Mouse (Mus musculus) MEL (cell line): ENCODE results near the gene Cfap299. TPM values are rescaled to one million over a fixed set of nuclear protein-coding genes. Genes with fewer than 3 reads are reported as not detected.

Experiments used
- DNase-seq: peaks from one replicate; pipeline ENCODE4 v3.0.0; 2011; ENCODE audit warnings: low read depth, low spot score
- H3K27ac ChIP-seq: 2 replicates; pipeline ENCODE4 v1.5.1; 2012; ENCODE audit warnings: low read depth, mild to moderate bottlenecking, control low read depth, low read length, moderate library complexity; ENCODE audit not compliant: control insufficient read depth
- H3K27me3 ChIP-seq, 2 experiments: fragments of 150-350 bp in 1 of 2; sonication (generic) in 1 of 2; 2 replicates each; pipeline ENCODE4 v1.6.1; 2012; ENCODE audit warnings: low read length in 2 of 2, mild to moderate bottlenecking in 2 of 2, improper control_type of control experiment in 1 of 2, moderate library complexity in 1 of 2; ENCODE audit not compliant: insufficient read depth in 2 of 2, control insufficient read depth in 1 of 2
- H3K36me3 ChIP-seq, 2 experiments: 2 replicates each; pipeline ENCODE4 v1.6.1; 2012 to 2014; ENCODE audit warnings: low read length in 2 of 2, improper control_type of control experiment in 1 of 2, inconsistent platforms in 1 of 2, mild to moderate bottlenecking in 1 of 2; ENCODE audit not compliant: insufficient read depth in 2 of 2, control insufficient read depth in 1 of 2
- H3K4me1 ChIP-seq, 2 experiments: fragments of 150-350 bp in 1 of 2; sonication (generic) in 1 of 2; 2 replicates each; pipeline ENCODE4 v1.6.1; 2012; ENCODE audit warnings: low read length in 2 of 2, improper control_type of control experiment in 1 of 2, mild to moderate bottlenecking in 1 of 2; ENCODE audit not compliant: insufficient read depth in 2 of 2, control insufficient read depth in 1 of 2
- H3K4me3 ChIP-seq, 2 experiments: fragments of 150-350 bp in 1 of 2; sonication (generic) in 1 of 2; 2 replicates each; pipeline ENCODE4 v1.5.1; 2012; ENCODE audit warnings: low read depth in 2 of 2, low read length in 2 of 2, mild to moderate bottlenecking in 2 of 2, moderate library complexity in 2 of 2, control low read depth in 1 of 2, improper control_type of control experiment in 1 of 2; ENCODE audit not compliant: control insufficient read depth in 1 of 2, insufficient read depth in 1 of 2
- H3K79me2 ChIP-seq: 2 replicates; pipeline ENCODE4 v1.6.1; 2012; ENCODE audit warnings: mild to moderate bottlenecking, low read length, moderate library complexity; ENCODE audit not compliant: control insufficient read depth, poor library complexity, insufficient read depth
- H3K9ac ChIP-seq: 2 replicates; pipeline ENCODE4 v1.6.1; 2012; ENCODE audit warnings: low read depth, mild to moderate bottlenecking, control low read depth, low read length, moderate library complexity; ENCODE audit not compliant: control insufficient read depth, poor library complexity, severe bottlenecking
- H3K9me3 ChIP-seq: fragments of 150-350 bp; sonication (generic); replicated peaks from 2 replicates; pipeline ENCODE4 v1.6.1; 2012; ENCODE audit warnings: mild to moderate bottlenecking, low read length, improper control_type of control experiment, moderate library complexity; ENCODE audit not compliant: insufficient read depth
- CHD2 ChIP-seq: IDR thresholded peaks from 2 replicates; pipeline ENCODE4 v1.6.1; 2011; ENCODE audit warnings: low read length, improper control_type of control experiment
- ELF1 ChIP-seq: IDR thresholded peaks from 2 replicates; pipeline ENCODE4 v1.6.1; 2014; ENCODE audit warnings: low read depth, mild to moderate bottlenecking, inconsistent platforms, low read length, improper control_type of control experiment, moderate library complexity
- ETS1 ChIP-seq: IDR thresholded peaks from 2 replicates; pipeline ENCODE4 v1.6.1; 2012; ENCODE audit warnings: low read depth, mild to moderate bottlenecking, inconsistent platforms, low read length, improper control_type of control experiment, moderate library complexity
- GABPA ChIP-seq: IDR thresholded peaks from 2 replicates; pipeline ENCODE4 v1.6.1; 2012; ENCODE audit warnings: low read depth, mild to moderate bottlenecking, inconsistent platforms, low read length, improper control_type of control experiment, moderate library complexity
- GATA1 ChIP-seq: IDR thresholded peaks from 2 replicates; pipeline ENCODE4 v1.6.1; 2011; ENCODE audit warnings: low read depth, low read length, improper control_type of control experiment
- HCFC1 ChIP-seq: IDR thresholded peaks from 2 replicates; pipeline ENCODE4 v1.6.1; 2012; ENCODE audit warnings: low read depth, mild to moderate bottlenecking, inconsistent platforms, low read length, improper control_type of control experiment, moderate library complexity
- MAX ChIP-seq: IDR thresholded peaks from 2 replicates; pipeline ENCODE4 v1.6.1; 2011; ENCODE audit warnings: low read length, improper control_type of control experiment
- MXI1 ChIP-seq: IDR thresholded peaks from 2 replicates; pipeline ENCODE4 v1.6.1; 2011; ENCODE audit warnings: mild to moderate bottlenecking, low read depth, low read length, improper control_type of control experiment
- MYB ChIP-seq: IDR thresholded peaks from 2 replicates; pipeline ENCODE4 v1.6.1; 2011; ENCODE audit warnings: mild to moderate bottlenecking, low read depth, low read length, improper control_type of control experiment
- MYC ChIP-seq: IDR thresholded peaks from 2 replicates; pipeline ENCODE4 v1.6.1; 2011; ENCODE audit warnings: low read depth, mild to moderate bottlenecking, low read length, improper control_type of control experiment, moderate library complexity
- NELFE ChIP-seq: IDR thresholded peaks from 2 replicates; pipeline ENCODE4 v1.6.1; 2011; ENCODE audit warnings: low read depth, low read length, improper control_type of control experiment
- NRF1 ChIP-seq: IDR thresholded peaks from 2 replicates; pipeline ENCODE4 v1.6.1; 2014; ENCODE audit warnings: low read depth, mild to moderate bottlenecking, inconsistent platforms, low read length, improper control_type of control experiment, moderate library complexity; ENCODE audit not compliant: poor library complexity, insufficient read depth, severe bottlenecking
- POLR2A ChIP-seq, 2 experiments: IDR thresholded peaks; 2 replicates each; pipeline ENCODE4 v1.6.1; 2011 to 2012; ENCODE audit warnings: low read length in 2 of 2, mild to moderate bottlenecking in 2 of 2, control low read depth in 1 of 2, improper control_type of control experiment in 1 of 2, low read depth in 1 of 2, moderate library complexity in 1 of 2; ENCODE audit not compliant: control insufficient read depth in 1 of 2, insufficient read depth in 1 of 2, poor library complexity in 1 of 2
- POLR2AphosphoS2 ChIP-seq: IDR thresholded peaks from 2 replicates; pipeline ENCODE4 v1.6.1; 2011; ENCODE audit warnings: low read length, improper control_type of control experiment
- RCOR1 ChIP-seq: IDR thresholded peaks from 2 replicates; pipeline ENCODE4 v1.6.1; 2012; ENCODE audit warnings: low read depth, mild to moderate bottlenecking, inconsistent platforms, low read length, improper control_type of control experiment
- SIN3A ChIP-seq: IDR thresholded peaks from 2 replicates; pipeline ENCODE4 v1.6.1; 2012; ENCODE audit warnings: low read length, improper control_type of control experiment, inconsistent platforms
- SMC3 ChIP-seq: IDR thresholded peaks from 2 replicates; pipeline ENCODE4 v1.6.1; 2011; ENCODE audit warnings: low read depth, low read length, improper control_type of control experiment
- TAL1 ChIP-seq: IDR thresholded peaks from 2 replicates; pipeline ENCODE4 v1.6.1; 2012; ENCODE audit warnings: mild to moderate bottlenecking, inconsistent platforms, low read length, moderate library complexity, mixed read lengths
- TCF12 ChIP-seq: IDR thresholded peaks from 2 replicates; pipeline ENCODE4 v1.6.1; 2014; ENCODE audit warnings: low read depth, mild to moderate bottlenecking, inconsistent platforms, low read length, improper control_type of control experiment, moderate library complexity
- ZKSCAN1 ChIP-seq: IDR thresholded peaks from 2 replicates; pipeline ENCODE4 v1.6.1; 2012; ENCODE audit warnings: low read depth, mild to moderate bottlenecking, inconsistent platforms, low read length, improper control_type of control experiment, moderate library complexity
- polyA plus RNA-seq, 2 experiments: library from polyadenylated mRNA; stranded (reverse) in 1 of 2; unstranded in 1 of 2; fragments of >175 nt in 1 of 2; fragments of >200 nt in 1 of 2; gene quantifications; 2 replicates each; pipeline versions ENCODE4 v1.2.1 to v1.2.4; 2012; ENCODE audit warnings: low replicate concordance in 2 of 2, low read depth in 1 of 2; ENCODE audit not compliant: insufficient read length in 2 of 2, insufficient read depth in 1 of 2, missing spikeins in 1 of 2
- total RNA-seq: library from RNA; depleted of rRNA; stranded (reverse); fragments of 300-350 nt; gene quantifications from 2 replicates; pipeline ENCODE4 v1.2.3, GENCODE M21; 2012

The Cfap299 gene
- total and polyA plus RNA-seq, 3 experiments = not detected

GRCm38 (mm10) chr5:98430060-98430459 is 101.0 kb downstream of the Cfap299 start:
- Histone ChIP-seq H3K27me3 (no peaks in the 10 kb centered on the region), H3K36me3 (no peaks in the 10 kb centered on the region), H3K9me3 (no peaks in the 10 kb centered on the region), H3K4me3 (no peak overlapping the region), H3K9ac (no peak overlapping the region), H3K79me2 (no peaks in the 10 kb centered on the region), H3K27ac (no peak overlapping the region), H3K4me1 (no peaks in the 10 kb centered on the region)
- DNase-seq = no peak
- no peak for TF ChIP-seq SMC3
- no peak for TF ChIP-seq CHD2
- no peak for TF ChIP-seq MYC
- no peak for TF ChIP-seq MAX
- TF ChIP-seq ETS1 = no peak

DNA sequence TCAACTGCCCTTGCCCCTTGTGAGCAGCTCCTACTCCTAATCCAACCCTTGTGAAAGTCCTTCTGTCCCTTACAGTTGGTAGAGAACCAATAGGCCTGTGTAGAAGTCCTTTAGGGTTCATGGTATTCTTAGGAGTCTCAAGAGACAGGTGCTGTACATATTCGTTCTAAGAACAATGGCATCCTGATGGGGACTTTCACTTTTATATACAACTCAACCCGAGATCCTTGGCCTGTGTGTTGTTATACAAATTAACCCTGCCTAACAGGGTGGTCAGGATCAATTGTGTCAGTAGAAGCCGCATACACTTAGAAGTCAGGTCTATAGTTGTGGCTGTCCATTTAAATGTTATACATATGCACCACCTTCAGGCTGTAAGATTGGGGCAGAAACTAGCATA is 109.6 kb downstream of the Cfap299 start:
- no peaks in the 10 kb centered on the region for H3K9me3 ChIP-seq
- H3K4me1 ChIP-seq = no peaks in the 10 kb centered on the region
- TF ChIP-seq NELFE = no peak
- TF ChIP-seq MAX = no peak
- no peak for TF ChIP-seq NRF1
- no peak for TF ChIP-seq SIN3A
- no peak for TF ChIP-seq CHD2
- TF ChIP-seq GABPA = no peak
- TF ChIP-seq HCFC1 = no peak
- TF ChIP-seq MYB = no peak
- no peak for TF ChIP-seq MYC
- no peak for TF ChIP-seq ZKSCAN1
- TF ChIP-seq RCOR1 = no peak
- no peak for TF ChIP-seq GATA1
- no peak for TF ChIP-seq ELF1
- no peak for TF ChIP-seq MXI1
- no peak for TF ChIP-seq POLR2AphosphoS2
- no peak for TF ChIP-seq POLR2A (IDR thresholded peaks at IDR 0.05; ENCODE audit: control insufficient read depth in 1 of 2, insufficient read depth in 1 of 2, low read depth in 1 of 2, low read length in 2 of 2, poor library complexity in 1 of 2)
- TF ChIP-seq TCF12 = no peak
- no peak for TF ChIP-seq TAL1
- no peak overlapping the region for H3K27ac ChIP-seq
- no peaks in the 10 kb centered on the region for H3K27me3 ChIP-seq
- H3K79me2 ChIP-seq = no peaks in the 10 kb centered on the region
- no peak overlapping the region for H3K4me3 ChIP-seq
- H3K9ac ChIP-seq = no peak overlapping the region
- H3K36me3 ChIP-seq = no peaks in the 10 kb centered on the region
- no peak for DNase-seq
